Mouse (Mus musculus) hematopoietic stem cell, adult 5-6 weeks (primary cell): ENCODE measurements around the gene March9. TPM values are rescaled to one million over a fixed set of nuclear protein-coding genes. Genes with fewer than 3 reads are reported as not detected.

ENCODE experiments used
- total RNA-seq: library from RNA; stranded (forward); fragments of 172-1452, 232-1000 nt; gene quantifications from 2 replicates; pipeline ENCODE4 v1.2.3, GENCODE M21; 2017

Gene March9
- total RNA-seq, 1 experiment from 2014 or later = 0.89 TPM

Other genes starting within 250 kb of the March9 start
- 7.9 and 16.9 TPM in 2 replicates for gene Atp23, start 158.8 kb downstream of the March9 start, total RNA-seq
- gene Ctdsp2, start 81.5 kb downstream of the March9 start, total RNA-seq = 41.1 and 46.3 TPM in 2 replicates
- 0.30 TPM in 1 of 2 replicates, not detected in the other for gene Avil, start 59.5 kb downstream of the March9 start, total RNA-seq
- 23.6 and 35.5 TPM in 2 replicates for gene Tsfm, start 29.3 kb downstream of the March9 start, total RNA-seq
- 16.5 and 19.4 TPM in 2 replicates for gene Mettl1, start 18.8 kb downstream of the March9 start, total RNA-seq
- gene Eef1akmt3, start 18.7 kb downstream of the March9 start, total RNA-seq = not detected in 2 replicates
- 0.25 TPM in 1 of 2 replicates, not detected in the other for gene Cyp27b1, start 11.9 kb downstream of the March9 start, total RNA-seq
- gene Cdk4, start 3.4 kb upstream of the March9 start, total RNA-seq = 483 and 646 TPM in 2 replicates
- 54.5 and 56.6 TPM in 2 replicates for gene Tspan31, start 10.1 kb upstream of the March9 start, total RNA-seq
- 59.3 and 89.6 TPM in 2 replicates for gene Agap2, start 15.1 kb upstream of the March9 start, total RNA-seq
- gene Os9, start 60.9 kb upstream of the March9 start, total RNA-seq = 157 and 201 TPM in 2 replicates
- gene B4galnt1, start 105.0 kb upstream of the March9 start, total RNA-seq = 43.3 and 48.6 TPM in 2 replicates
- 0.30 and 0.50 TPM in 2 replicates for gene Slc26a10, start 120.5 kb upstream of the March9 start, total RNA-seq
- gene Arhgef25, start 129.9 kb upstream of the March9 start, total RNA-seq = 8.7 and 18.4 TPM in 2 replicates
- 56.2 and 56.8 TPM in 2 replicates for gene Dtx3, start 135.5 kb upstream of the March9 start, total RNA-seq
- 14.8 and 19.7 TPM in 2 replicates for gene Pip4k2c, start 151.4 kb upstream of the March9 start, total RNA-seq
- gene Kif5a, start 203.2 kb upstream of the March9 start, total RNA-seq = 0.94 and 1.5 TPM in 2 replicates
- gene Dctn2, start 206.2 kb upstream of the March9 start, total RNA-seq = 85.8 and 96.8 TPM in 2 replicates
- gene Mbd6, start 228.8 kb upstream of the March9 start, total RNA-seq = 5.9 and 6.3 TPM in 2 replicates